Mouse (Mus musculus) urinary bladder, postnatal 4 days (tissue): ENCODE results near the gene Ppargc1a.

ENCODE experiments used
- DNase-seq, 2 experiments: peaks; one replicate each; pipeline ENCODE4 v3.0.0; 2021 to 2022; ENCODE audit warnings: low spot score in 2 of 2

Gene Ppargc1a

GRCm38 (mm10) chr5:51552483-51553091 lies 14.9 kb downstream of the Ppargc1a start:
- DNase-seq = peak in 1 of 2 experiments; percentile 41

DNA sequence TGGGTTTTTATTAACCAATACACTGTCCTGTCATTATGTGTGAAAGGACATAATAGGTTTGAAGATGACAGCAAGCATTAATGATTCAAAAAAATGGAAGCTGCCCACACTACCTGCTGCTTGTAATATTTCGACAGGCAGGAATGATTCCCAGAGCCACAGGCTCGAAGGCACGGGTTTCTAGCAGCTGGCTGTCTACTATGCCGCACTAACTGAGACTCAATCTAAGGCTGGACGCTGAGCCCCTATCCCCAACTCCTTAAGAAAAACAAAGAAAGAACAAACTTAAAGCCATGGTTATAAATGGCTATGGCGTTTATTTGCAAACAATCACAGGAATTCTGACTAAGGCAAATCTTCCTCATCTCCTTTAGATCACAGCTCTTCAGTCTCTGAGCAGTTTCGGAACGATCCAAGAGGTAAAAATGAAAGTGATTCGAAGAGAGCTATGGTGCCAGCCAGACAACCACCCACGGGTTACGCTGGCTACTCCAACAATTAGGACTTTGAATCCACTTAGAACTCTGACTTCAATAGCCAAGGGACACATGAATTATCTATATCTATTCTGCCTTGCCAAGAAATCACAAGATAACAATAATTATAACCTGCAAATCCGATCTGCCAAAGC lies 15.6 kb downstream of the Ppargc1a start:
- DNase-seq = no peak

GRCm38 (mm10) chr5:51547442-51548035 lies 20.0 kb downstream of the Ppargc1a start:
- DNase-seq = no peak

- no peak for DNase-seq
These were observed 20.7 kb downstream of the Ppargc1a start for GRCm38 (mm10) chr5:51546817-51547216.

GRCm38 (mm10) chr5:51545133-51546049 lies 22.1 kb downstream of the Ppargc1a start:
- DNase-seq = no peak

DNA sequence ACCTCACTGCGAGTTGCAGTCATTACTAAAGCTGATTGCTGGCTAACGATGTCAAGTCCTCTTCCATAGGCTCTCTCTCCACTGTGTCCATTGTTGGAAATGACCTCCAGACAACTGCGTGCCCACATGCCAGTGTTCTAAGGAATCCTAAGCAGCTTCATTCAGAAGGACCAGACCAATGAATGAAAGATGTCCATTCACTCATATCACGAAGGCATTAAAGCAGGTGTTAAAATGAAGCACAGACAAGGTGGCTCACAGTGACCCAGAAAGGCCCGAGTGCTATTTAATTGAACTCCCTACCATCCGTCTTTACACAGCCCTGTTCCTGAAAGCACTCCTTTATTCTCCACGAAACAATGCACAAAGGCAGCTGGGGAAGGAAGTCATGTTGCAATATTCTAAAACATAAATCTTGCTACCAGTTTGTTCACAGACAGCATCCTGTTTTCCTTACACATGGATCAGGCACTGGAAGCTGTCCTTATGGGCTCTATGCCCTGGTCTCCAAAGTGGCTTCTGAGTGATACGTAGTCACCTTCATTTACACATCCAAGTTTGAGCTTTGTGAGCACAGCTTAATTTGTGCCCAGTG lies 23.3 kb downstream of the Ppargc1a start:
- DNase-seq = no peak

DNA sequence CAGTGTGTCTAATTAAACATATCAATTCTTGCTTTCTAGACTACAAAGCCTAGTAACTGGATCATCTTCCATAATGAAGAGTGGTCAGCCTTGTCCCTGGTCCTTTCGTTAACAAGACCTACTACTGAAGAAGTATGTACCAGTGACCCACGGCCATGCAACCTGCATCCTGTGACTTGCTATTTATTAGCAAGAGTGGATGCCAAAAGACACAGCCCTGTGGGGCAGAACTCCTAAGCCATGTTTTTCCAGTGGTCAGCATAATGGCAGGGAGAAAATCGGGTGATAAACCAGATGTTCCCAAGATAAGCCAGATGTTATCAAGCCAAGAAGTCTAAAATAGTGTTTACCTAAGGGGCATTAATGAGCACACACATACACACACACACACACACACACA lies 26.0 kb downstream of the Ppargc1a start:
- no peak for DNase-seq

DNA sequence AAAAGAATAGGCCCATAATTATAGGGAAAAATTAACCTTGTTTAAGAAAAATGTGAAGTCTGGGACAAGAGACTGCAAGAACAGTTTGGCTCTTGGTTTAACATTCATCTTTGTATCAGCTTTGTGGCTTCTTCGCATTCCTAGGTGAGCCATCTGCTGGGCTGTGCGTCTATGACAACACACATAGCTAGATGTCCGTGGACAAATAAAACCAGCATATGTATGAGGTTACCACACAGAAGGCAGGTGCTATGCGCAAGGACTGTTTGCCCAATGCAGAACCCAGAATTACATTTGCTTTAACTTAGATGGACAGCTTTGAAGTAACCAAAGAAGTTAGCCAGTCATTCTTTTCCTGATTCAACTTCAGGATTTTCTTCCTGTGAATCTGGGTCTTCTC lies 26.7 kb downstream of the Ppargc1a start:
- DNase-seq = no peak

- DNase-seq = no peak
These were observed 28.0 kb downstream of the Ppargc1a start for GRCm38 (mm10) chr5:51539563-51539962.

- no peak for DNase-seq
These were observed 29.2 kb downstream of the Ppargc1a start for GRCm38 (mm10) chr5:51538319-51538718.

- no peak for DNase-seq
These were observed 29.9 kb downstream of the Ppargc1a start for GRCm38 (mm10) chr5:51537646-51538030.

DNA sequence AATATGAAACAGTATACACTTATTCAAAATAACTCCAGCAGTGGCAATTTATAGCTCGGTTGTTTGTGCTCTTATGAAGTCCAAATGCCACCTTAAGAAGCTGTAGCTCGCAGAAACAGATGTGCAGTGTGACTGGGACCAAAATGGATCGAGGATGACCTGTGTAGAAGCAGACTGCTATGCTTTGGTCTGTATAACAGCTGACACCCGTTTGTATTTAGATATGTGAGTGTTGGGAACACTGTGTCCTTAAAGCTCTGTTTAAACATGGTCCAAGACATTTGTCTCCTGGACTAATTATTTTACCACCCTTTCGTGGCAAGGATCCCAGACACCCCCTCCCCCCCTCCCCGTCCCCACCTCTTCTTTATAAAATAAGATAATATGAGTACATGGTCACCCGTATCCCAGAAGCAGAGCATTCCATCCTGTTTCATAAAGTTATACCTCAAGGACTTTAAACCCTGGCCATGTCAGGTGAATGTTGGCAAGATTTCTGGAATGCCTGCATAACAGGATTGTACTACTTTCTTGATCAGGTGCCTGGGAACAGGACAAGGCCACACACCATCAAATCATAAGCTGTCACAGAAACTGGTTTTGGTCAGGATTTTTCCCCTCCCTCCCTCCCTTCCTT lies 30.4 kb downstream of the Ppargc1a start:
- DNase-seq = no peak

DNA sequence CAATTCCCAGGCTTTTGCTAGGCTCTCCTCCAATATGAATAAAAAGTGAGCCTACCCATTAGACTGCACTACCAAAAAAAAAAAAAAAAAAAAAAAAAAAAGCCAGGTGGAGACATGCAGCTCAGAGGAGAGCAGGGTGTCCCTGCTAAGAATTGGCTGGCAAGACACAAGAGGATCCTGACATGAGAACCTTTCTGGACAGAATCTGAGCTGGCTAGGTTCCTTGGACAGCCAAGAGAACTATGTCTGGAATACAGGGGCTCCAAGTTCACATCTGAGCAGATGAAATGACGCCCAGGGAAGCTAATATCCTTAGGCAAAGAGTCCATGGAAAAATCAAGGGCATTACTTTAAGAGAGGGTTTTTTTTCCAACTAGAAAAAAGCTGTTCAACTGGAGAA lies 33.1 kb downstream of the Ppargc1a start:
- DNase-seq = no peak

- no peak for DNase-seq
These were observed 36.2 kb downstream of the Ppargc1a start for GRCm38 (mm10) chr5:51531286-51531685.

DNA sequence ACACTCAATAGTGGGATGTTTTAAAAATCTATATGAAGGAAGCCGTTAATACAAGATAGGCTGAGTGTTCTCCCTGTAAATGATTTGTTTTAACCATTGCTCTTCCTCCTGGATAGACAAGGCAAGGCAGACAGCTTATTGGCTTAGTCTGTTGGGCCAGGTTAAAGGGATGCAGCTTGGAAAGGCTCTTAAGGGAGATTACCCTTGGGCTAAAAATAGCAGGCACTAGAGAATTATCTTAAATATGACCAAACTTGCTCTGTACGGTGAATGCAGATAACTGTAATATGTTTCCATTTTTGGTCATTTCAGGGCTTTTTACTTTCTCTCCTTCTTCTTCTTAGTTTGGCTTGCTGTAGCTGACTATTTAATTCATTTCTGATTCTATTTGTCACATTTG lies 38.1 kb downstream of the Ppargc1a start:
- no peak for DNase-seq

DNA sequence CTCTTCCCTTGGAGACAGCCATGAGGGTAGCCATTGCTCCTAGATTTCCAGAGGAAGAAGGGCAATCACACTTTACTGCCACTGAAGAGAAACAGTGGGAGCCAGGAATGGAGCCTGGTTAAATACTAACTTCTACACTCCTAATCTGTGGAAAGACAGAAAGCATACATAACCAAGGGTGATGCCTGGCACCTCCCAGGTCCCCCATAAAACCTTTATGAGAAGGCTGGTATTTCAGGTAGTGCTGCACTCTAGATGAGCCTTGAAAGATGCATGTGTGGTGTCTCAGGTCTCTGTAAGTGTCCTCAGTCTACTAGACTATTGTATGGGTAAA lies 39.4 kb downstream of the Ppargc1a start:
- DNase-seq = no peak

- DNase-seq = no peak
These were observed 39.9 kb downstream of the Ppargc1a start for GRCm38 (mm10) chr5:51527498-51528164.

DNA sequence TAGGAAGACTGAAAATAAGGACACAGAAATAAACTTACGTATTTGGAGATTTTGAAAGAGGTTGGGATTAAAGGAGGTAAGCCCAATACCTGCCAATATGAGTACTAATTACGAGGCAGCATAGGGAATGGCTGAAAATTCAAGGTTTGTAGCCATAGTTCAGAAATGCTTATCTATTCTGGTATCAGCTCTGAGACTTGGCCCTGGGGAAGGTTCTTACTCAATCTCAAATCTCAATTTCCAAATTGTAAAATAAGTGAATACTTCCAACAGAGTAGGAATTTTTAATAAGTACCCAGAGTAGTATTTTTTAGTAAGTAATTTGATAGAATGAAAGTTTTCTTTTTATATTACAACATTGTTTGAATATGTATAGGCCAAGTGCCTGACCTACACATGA lies 41.7 kb downstream of the Ppargc1a start:
- DNase-seq = no peak

GRCm38 (mm10) chr5:51520807-51521206 lies 46.7 kb downstream of the Ppargc1a start:
- no peak for DNase-seq

DNA sequence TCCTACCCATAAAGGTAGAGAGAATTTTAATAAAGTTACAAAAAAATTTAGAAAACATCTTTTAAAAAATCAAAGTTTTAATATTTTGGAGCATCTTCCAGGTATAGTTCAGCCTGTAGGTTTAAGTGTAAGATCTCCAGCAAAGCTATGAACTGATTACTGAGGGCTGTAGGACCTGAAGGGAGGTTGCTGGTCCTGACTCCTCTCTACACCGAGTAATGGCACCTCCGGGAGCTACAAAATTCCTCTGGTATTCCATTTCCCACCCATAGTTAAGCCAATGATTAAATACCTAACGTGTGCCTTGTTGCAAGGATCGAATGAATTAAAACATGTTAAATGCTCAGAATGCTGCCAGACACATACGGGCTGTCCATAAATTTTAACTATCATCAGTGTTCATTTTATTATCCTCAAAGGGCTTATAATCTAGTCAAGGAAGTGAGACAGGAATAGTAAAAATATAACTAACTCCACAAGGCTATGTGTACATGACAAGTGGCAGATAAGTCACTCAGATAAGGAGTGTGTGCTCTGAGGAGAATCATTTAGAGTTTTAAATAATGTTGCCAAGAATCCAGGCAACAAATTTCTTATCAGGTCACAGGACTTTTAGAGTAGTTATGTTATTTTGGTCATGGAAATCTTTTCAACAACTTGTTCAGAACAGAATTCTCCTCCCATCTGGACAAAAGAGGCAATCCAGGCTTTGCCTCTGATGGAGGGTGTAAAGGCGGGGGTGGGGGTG lies 49.9 kb downstream of the Ppargc1a start:
- no peak for DNase-seq
